Mouse (Mus musculus) left cerebral cortex, adult 6 months (tissue): ENCODE data around the gene Hbp1. TPM values are rescaled to one million over a fixed set of nuclear protein-coding genes. Genes with fewer than 3 reads are reported as not detected.

Experiments
- long read RNA-seq, 2 experiments: library from polyadenylated mRNA; unstranded; transcript quantifications; one replicate each; pipeline ENCODE4 v2.0.0; 2019 to 2020
- polyA plus RNA-seq: library from polyadenylated mRNA; unstranded; fragments of <200 nt; fragmentation: Nextera tagmentation; gene quantifications from 2 replicates; pipeline ENCODE4 v1.2.3, GENCODE M21; 2021

Gene Hbp1
- polyA plus RNA-seq = 12.7 and 15.6 TPM in 2 replicates
- long read RNA-seq, experiment 1, transcript Hbp1-201 (9 exons, 2,733 nt) = minor isoform, 13 of 103 reads
- long read RNA-seq, experiment 1, transcript Hbp1-202 (11 exons, 3,142 nt) = major isoform, 69 of 103 reads
- long read RNA-seq, experiment 1, partial matches to known transcripts = 13 of 103 reads
- long read RNA-seq, experiment 1, other reads (novel, unspliced or antisense) = 6 of 103 reads
- long read RNA-seq, experiment 2, transcript Hbp1-202 (11 exons, 3,142 nt) = major isoform, 9 of 21 reads
- long read RNA-seq, experiment 2, partial matches to known transcripts = 9 of 21 reads
- long read RNA-seq, experiment 2, other reads (novel, unspliced or antisense) = 2 of 21 reads

GRCm38 (mm10) chr12:31949759-31950658 lies at the start of gene Hbp1:
Hbp1 (minus strand) TSS chr12:31950535.

Other genes starting within 250 kb of the Hbp1 start
- gene Gpr22, start 236.6 kb downstream of the Hbp1 start, polyA plus RNA-seq = 20.9 and 25.8 TPM in 2 replicates
- 11.4 and 36.2 TPM in 2 replicates for gene Prkar2b, start 110.8 kb upstream of the Hbp1 start, polyA plus RNA-seq